Mouse (Mus musculus) gastrocnemius, postnatal 25 days (tissue): Measurements from ENCODE around the gene Foxp1. TPM values are rescaled to one million over a fixed set of nuclear protein-coding genes. Genes with fewer than 3 reads are reported as not detected.

Experiments used
- DNase-seq: peaks from one replicate; pipeline ENCODE4 v3.0.0; 2022
- microRNA-seq, 2 experiments: library from miRNA; unstranded; fragments of <30 nt; microRNA quantifications; one replicate each; pipeline ENCODE4 v1.2.0; 2021; ENCODE audit warnings: borderline replicate concordance in 2 of 2
- total RNA-seq, 2 experiments: library from RNA; stranded (reverse); gene quantifications; 1 replicate in 1 of 2; 2 replicates in 1 of 2; pipeline ENCODE4 v1.2.3; 2021

Gene Foxp1
- total RNA-seq, 2 experiments from 2014 or later, result 16.9 to 17.8 TPM

GRCm38 (mm10) chr6:98946731-98947130 is 575.8 kb downstream of the Foxp1 start:
- no peak for DNase-seq

- no peak for DNase-seq
Observed at GRCm38 (mm10) chr6:98945496-98946412, 576.8 kb downstream of the Foxp1 start.

GRCm38 (mm10) chr6:98938348-98938747 is 584.2 kb downstream of the Foxp1 start:
- DNase-seq, result no peak

- DNase-seq, result no peak
Observed at GRCm38 (mm10) chr6:98937513-98937912, 585.0 kb downstream of the Foxp1 start.

- no peak for DNase-seq
Observed at GRCm38 (mm10) chr6:98936377-98936776, 586.1 kb downstream of the Foxp1 start.

GRCm38 (mm10) chr6:98935169-98935568 is 587.4 kb downstream of the Foxp1 start:
- no peak for DNase-seq

- DNase-seq, result no peak
Observed at GRCm38 (mm10) chr6:98934381-98934780, 588.1 kb downstream of the Foxp1 start.

- no peak for DNase-seq
Observed at GRCm38 (mm10) chr6:98933135-98933724, 589.3 kb downstream of the Foxp1 start.

GRCm38 (mm10) chr6:98931881-98932540 is 590.5 kb downstream of the Foxp1 start:
- no peak for DNase-seq

- DNase-seq, result no peak
Observed at GRCm38 (mm10) chr6:98930652-98931300, 591.7 kb downstream of the Foxp1 start.

- no peak for DNase-seq
Observed at GRCm38 (mm10) chr6:98928365-98928764, 594.2 kb downstream of the Foxp1 start.

- DNase-seq, result no peak
Observed at GRCm38 (mm10) chr6:98901259-98901658, 621.3 kb downstream of the Foxp1 start.

- DNase-seq, result no peak
Observed at GRCm38 (mm10) chr6:98878208-98878607, 644.3 kb downstream of the Foxp1 start.

GRCm38 (mm10) chr6:98876401-98876800 is 646.1 kb downstream of the Foxp1 start:
- no peak for DNase-seq

Small RNA genes lying within 50 kb of the gene (microRNA-seq; reads per million reads assigned to microRNA genes)
- 0 reads per million in 2 experiments for gene Gm22328
- gene Gm49348, result 0 reads per million in 2 experiments

Other genes with a start within 250 kb of the Foxp1 start
- gene Eif4e3, start 144.1 kb upstream of the Foxp1 start, total RNA-seq, result 10 to 100 TPM; 18.8 to 21.2 TPM
- 1 to 10 TPM; 1.6 to 2.0 TPM for gene Gm20696, start 144.1 kb upstream of the Foxp1 start, total RNA-seq
- 1 to 10 TPM; 1.3 to 1.6 TPM for gene Gpr27, start 170.0 kb upstream of the Foxp1 start, total RNA-seq
- gene Prok2, start 203.7 kb upstream of the Foxp1 start, total RNA-seq, result not detected